Comparison of ENCODE assay signal across 26 mouse cellular contexts in the genomic region with DNA sequence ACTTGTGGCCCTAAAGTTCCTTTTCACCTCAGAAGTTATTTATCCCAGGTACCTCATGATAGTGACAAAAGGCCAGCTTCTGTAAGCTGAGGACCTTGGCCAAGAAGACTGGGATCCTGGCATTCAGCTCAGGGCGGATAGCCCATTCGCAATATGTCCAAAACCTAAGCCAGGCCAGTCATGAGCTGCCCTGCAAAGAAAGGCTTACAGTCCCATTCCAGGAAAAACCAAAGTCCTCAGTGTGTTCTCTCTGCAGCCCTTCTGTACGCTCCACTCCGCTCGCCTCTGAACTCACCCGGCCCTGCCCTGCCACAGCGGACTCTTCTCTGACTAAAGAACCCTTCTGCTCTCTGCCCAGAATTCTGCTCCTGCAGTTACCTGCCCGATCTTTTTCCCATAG.
DNase-seq lines count a peak whose midpoint lies in the region; ATAC-seq and TF ChIP-seq lines count a peak whose summit lies in the region.
"Had no signal": no experiment of that assay in that cellular context is flagged by ENCODE, and none has a peak within 500 bp of the region (broad histone marks: within the 10 kb centered on the region; RNA-seq: fewer than 3 reads in every experiment).

No protein-coding gene starts in this region.

- H3K36me3 ChIP-seq in liver, embryonic 11.5 days (ENCODE audit: control insufficient read depth, insufficient read depth, low read length): no peaks in the 10 kb centered on the region
- no peaks in the 10 kb centered on the region for H3K36me3 ChIP-seq in intestine, postnatal 0 days (ENCODE audit: control insufficient read depth, insufficient read depth)
- H3K36me3 ChIP-seq: embryonic facial prominence, embryonic 12.5 days; forebrain, embryonic 15.5 days; heart, embryonic 13.5 days; hindbrain, embryonic 10.5 days; hindbrain, embryonic 15.5 days; limb, embryonic 10.5 days; limb, embryonic 15.5 days; midbrain, embryonic 13.5 days had no signal

- no peak for ATAC-seq in liver, embryonic 11.5 days (replicated peaks; ENCODE audit: low FRiP score)
- no peak for ATAC-seq in intestine, postnatal 0 days
- ATAC-seq: activated CD4-positive, CD25-positive, alpha-beta regulatory T cell, adult 4 months; forebrain, embryonic 15.5 days; midbrain, embryonic 13.5 days had no signal

- no peak overlapping the region for H3K27ac ChIP-seq in liver, embryonic 11.5 days (ENCODE audit: low read depth, low read length)
- no peak overlapping the region for H3K27ac ChIP-seq in intestine, postnatal 0 days (ENCODE audit: low read depth, low read length)
- H3K27ac ChIP-seq: embryonic facial prominence, embryonic 12.5 days; forebrain, embryonic 15.5 days; heart, embryonic 13.5 days; hindbrain, embryonic 10.5 days; hindbrain, embryonic 15.5 days; limb, embryonic 10.5 days; limb, embryonic 15.5 days; liver, embryonic 14.5 days; macrophage; midbrain, embryonic 13.5 days had no signal

- TF ChIP-seq CTCF in intestine, postnatal 0 days (IDR thresholded peaks at IDR 0.05; ENCODE audit: low read depth): no peak

- WGBS in liver, embryonic 11.5 days: 93% methylated on average over 8 of the region's 8 CpGs
- 95% methylated on average over 8 of the region's 8 CpGs for WGBS in intestine, postnatal 0 days

- no peak overlapping the region for H3K9ac ChIP-seq in liver, embryonic 11.5 days (ENCODE audit: low read depth, low read length)
- H3K9ac ChIP-seq in intestine, postnatal 0 days (ENCODE audit: low read depth, low read length): no peak overlapping the region
- H3K9ac ChIP-seq: embryonic facial prominence, embryonic 12.5 days; forebrain, embryonic 15.5 days; heart, embryonic 13.5 days; hindbrain, embryonic 15.5 days; limb, embryonic 15.5 days; liver, embryonic 14.5 days; midbrain, embryonic 13.5 days had no signal

- no peak overlapping the region for H3K4me2 ChIP-seq in liver, embryonic 11.5 days
- H3K4me2 ChIP-seq in intestine, postnatal 0 days (replicated peaks; ENCODE audit: low read depth): no peak overlapping the region
- H3K4me2 ChIP-seq: embryonic facial prominence, embryonic 12.5 days; forebrain, embryonic 15.5 days; heart, embryonic 13.5 days; hindbrain, embryonic 15.5 days; limb, embryonic 15.5 days; midbrain, embryonic 13.5 days had no signal

- no peaks in the 10 kb centered on the region for H3K27me3 ChIP-seq in liver, embryonic 11.5 days (replicated peaks; ENCODE audit: control insufficient read depth, insufficient read depth, low read length)
- no peaks in the 10 kb centered on the region for H3K27me3 ChIP-seq in intestine, postnatal 0 days (replicated peaks; ENCODE audit: control insufficient read depth, insufficient read depth, low read length)
- H3K27me3 ChIP-seq: embryonic facial prominence, embryonic 12.5 days; forebrain, embryonic 15.5 days; heart, embryonic 13.5 days; hindbrain, embryonic 15.5 days; limb, embryonic 15.5 days; midbrain, embryonic 13.5 days had no signal

- no peaks in the 10 kb centered on the region for H3K9me3 ChIP-seq in liver, embryonic 11.5 days (ENCODE audit: control insufficient read depth, low read length)
- no peaks in the 10 kb centered on the region for H3K9me3 ChIP-seq in intestine, postnatal 0 days (ENCODE audit: control insufficient read depth)
- H3K9me3 ChIP-seq: embryonic facial prominence, embryonic 12.5 days; forebrain, embryonic 15.5 days; heart, embryonic 13.5 days; hindbrain, embryonic 10.5 days; hindbrain, embryonic 15.5 days; limb, embryonic 10.5 days; limb, embryonic 15.5 days; midbrain, embryonic 13.5 days had no signal

- no peaks in the 10 kb centered on the region for H3K4me1 ChIP-seq in liver, embryonic 11.5 days (replicated peaks; ENCODE audit: control insufficient read depth, insufficient read depth, low read length)
- no peaks in the 10 kb centered on the region for H3K4me1 ChIP-seq in intestine, postnatal 0 days (replicated peaks; ENCODE audit: control insufficient read depth, insufficient read depth, low read length)
- H3K4me1 ChIP-seq: embryonic facial prominence, embryonic 12.5 days; forebrain, embryonic 15.5 days; hindbrain, embryonic 15.5 days had no signal

- no peak overlapping the region for H3K4me3 ChIP-seq in liver, embryonic 11.5 days (ENCODE audit: low read depth, low read length)
- no peak overlapping the region for H3K4me3 ChIP-seq in intestine, postnatal 0 days (ENCODE audit: low read depth, low read length)
- H3K4me3 ChIP-seq: embryonic facial prominence, embryonic 12.5 days; forebrain, embryonic 15.5 days; heart, embryonic 13.5 days; hindbrain, embryonic 10.5 days; hindbrain, embryonic 15.5 days; limb, embryonic 10.5 days; limb, embryonic 15.5 days; midbrain, embryonic 13.5 days had no signal

- peak; percentile 25 for DNase-seq in kidney, adult 18-20 months
- no peak for DNase-seq in kidney, postnatal 14 days
- DNase-seq in cerebellum, adult 18-20 months: peak; percentile 55 to 68
- peak; percentile 59 to 63 for DNase-seq in cerebellum, postnatal 10 days
- DNase-seq in liver, embryonic 11.5 days (ENCODE audit: low spot score): no peak
- DNase-seq: adrenal gland, adult 2 months; adrenal gland, postnatal 36 days; B cell, adult 2 months; embryo, embryonic 11 days; gastrocnemius, postnatal 36 days; heart, postnatal 10 days; lung, adult 2 months; lung, postnatal 10 days; right cerebral cortex, postnatal 14 days had no signal

Comparison
In these comparisons a context has a peak if more than half of its experiments do, and no peak if none do; other contexts are left out.
1. DNase-seq: peak in kidney, adult 18-20 months (single experiment), cerebellum, adult 18-20 months (2 of 2) and cerebellum, postnatal 10 days (2 of 2); none in kidney, postnatal 14 days (single experiment) and liver, embryonic 11.5 days (single experiment).